Mouse (Mus musculus) bone marrow, adult 2 months (tissue): ENCODE results near the gene Prr13. TPM values are rescaled to one million over a fixed set of nuclear protein-coding genes. Genes with fewer than 3 reads are reported as not detected.
A peak's percentile ranks its signal among the peaks of the same experiment; 100 is the strongest.

Source experiments
- H3K27ac ChIP-seq: fragments of 200-500 bp; 2 replicates; pipeline ENCODE4 v1.5.1; 2012; ENCODE audit warnings: low read depth, mild to moderate bottlenecking, control low read depth, inconsistent platforms, low read length; ENCODE audit not compliant: control insufficient read depth, poor library complexity, insufficient read depth
- H3K4me1 ChIP-seq: fragments of 200-500 bp; 2 replicates; pipeline ENCODE4 v1.6.1; 2011; ENCODE audit warnings: low read length; ENCODE audit not compliant: control insufficient read depth, insufficient read depth
- H3K4me3 ChIP-seq: fragments of 200-500 bp; replicated peaks from 2 replicates; pipeline ENCODE3; 2011; ENCODE audit warnings: mild to moderate bottlenecking, low read depth, low read length, control low read depth; ENCODE audit not compliant: control insufficient read depth
- CTCF ChIP-seq: fragments of 200-500 bp; IDR thresholded peaks from 2 replicates; pipeline ENCODE4 v1.5.1; 2011; ENCODE audit warnings: low read length, control low read depth; ENCODE audit not compliant: control insufficient read depth, insufficient read depth
- POLR2A ChIP-seq: fragments of 200-500 bp; IDR thresholded peaks from 2 replicates; pipeline ENCODE4 v1.6.1; 2011; ENCODE audit warnings: low read depth, mild to moderate bottlenecking, control low read depth, low read length, borderline replicate concordance; ENCODE audit not compliant: control insufficient read depth
- WGBS: fragments of 180-500 bp; shearing (Covaris S2); methylation state at CpG from one replicate; pipeline ENCODE4 v1.1.7; 2018; 5-methylcytosine and 5-hydroxymethylcytosine counted together
- polyA plus RNA-seq: library from polyadenylated mRNA; stranded (reverse); fragments of >200 nt; gene quantifications from 2 replicates; pipeline ENCODE4 v1.2.4, GENCODE M21; 2011; ENCODE audit warnings: low replicate concordance; ENCODE audit not compliant: missing spikeins, insufficient read depth, insufficient read length

Prr13 gene
- polyA plus RNA-seq, 1 experiment: 251 TPM

DNA sequence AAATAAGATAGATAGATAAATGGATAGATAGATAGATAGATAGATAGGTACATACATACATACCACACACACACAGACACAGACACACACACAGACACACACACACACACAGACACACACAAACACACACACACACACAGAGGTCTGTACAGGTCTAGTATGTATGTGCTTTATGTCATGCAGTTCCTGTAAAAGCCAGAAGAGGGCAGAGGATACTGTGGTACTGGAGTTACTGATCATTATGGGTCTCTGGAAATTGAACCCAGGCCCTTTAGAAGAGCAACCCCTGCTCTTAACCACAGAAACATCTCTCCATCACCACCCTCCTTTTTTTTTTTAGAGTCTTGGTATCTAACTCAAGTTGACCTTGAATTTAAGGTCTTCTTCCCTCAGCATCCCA is 4.8 kb downstream of the Prr13 start:
- Histone ChIP-seq H3K4me3 (no peak overlapping the region), H3K4me1 (no peaks in the 10 kb centered on the region; the same call in 1 of the 2 replicates), H3K27ac (no peak overlapping the region)
- no peak for TF ChIP-seq CTCF
- TF ChIP-seq POLR2A: no peak

DNA sequence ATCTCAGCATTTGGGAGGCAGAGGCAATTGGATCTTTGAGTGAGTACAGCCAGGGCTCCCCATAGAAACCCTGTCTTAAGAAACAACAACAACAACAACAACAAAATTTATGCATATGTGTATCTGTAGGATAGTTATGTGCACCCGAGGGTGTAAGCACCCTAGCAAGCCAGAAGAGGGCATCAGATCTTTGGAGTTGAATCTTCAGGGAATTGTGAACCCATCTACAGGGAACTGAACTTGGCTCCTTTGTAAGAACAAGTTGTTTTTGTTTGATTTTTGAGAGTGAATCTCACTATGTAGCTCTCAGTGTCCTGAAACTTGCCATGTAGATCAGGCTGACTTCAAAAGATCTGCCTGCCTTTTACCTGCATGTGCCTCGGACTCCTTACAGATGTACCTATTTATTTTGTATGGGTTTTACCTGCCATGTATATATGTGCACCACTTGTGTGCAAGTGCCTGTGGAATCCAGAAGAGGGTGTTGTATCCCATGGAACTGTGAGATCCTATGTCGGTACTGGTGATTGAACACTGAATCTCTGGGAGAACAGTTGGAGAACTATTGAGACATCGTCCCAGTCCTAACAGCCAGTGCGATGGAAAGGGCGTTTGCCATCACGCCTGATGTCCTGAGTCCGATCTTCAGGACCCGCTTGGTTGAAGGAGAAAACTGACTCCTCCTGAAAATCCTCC is 10.0 kb downstream of the Prr13 start:
- Histone ChIP-seq H3K4me3 (no peak overlapping the region), H3K27ac (no peak overlapping the region), H3K4me1 (no peaks in the 10 kb centered on the region)
- TF ChIP-seq CTCF (no peak), POLR2A (no peak)
- 93% methylated on average over 9 of the region's 9 CpGs for WGBS

DNA sequence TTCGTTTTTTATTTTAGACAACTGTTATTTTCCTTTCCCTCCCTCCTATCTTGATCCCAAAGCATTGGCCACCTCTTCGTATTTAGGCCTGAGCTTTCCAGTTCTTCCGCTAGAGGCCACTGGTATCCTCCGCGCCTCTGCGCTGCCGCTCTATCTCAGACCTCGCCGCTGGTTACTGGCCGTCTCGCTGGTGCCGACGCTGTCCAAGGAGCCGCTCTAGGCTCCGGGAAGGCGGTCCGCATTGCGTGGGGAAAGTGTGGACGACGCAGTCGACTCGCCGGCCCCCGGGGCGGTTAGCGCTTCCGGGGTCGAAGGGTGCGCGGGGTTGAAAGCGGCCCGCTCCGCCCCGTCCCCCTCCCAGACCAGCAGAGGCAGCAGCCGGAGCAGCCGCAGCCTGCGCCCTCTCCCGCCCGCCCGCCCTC is 11.4 kb downstream of the Prr13 start, which contains the start of gene Pcbp2:
Gene Pcbp2, plus strand, starts transcription at position 357 of the 422 bp plus-strand sequence.
- Histone ChIP-seq H3K4me3 (peak within 1 kb of the TSS; percentile 98), H3K4me1 (no peaks in the 10 kb centered on the region), H3K27ac (peak within 1 kb of the TSS; percentile 87)
- WGBS: under 1% methylated on average over 34 of the region's 40 CpGs
- TF ChIP-seq POLR2A: peak; percentile 52; the same call in 1 of the 2 replicates
- TF ChIP-seq CTCF: peak; percentile 83

DNA sequence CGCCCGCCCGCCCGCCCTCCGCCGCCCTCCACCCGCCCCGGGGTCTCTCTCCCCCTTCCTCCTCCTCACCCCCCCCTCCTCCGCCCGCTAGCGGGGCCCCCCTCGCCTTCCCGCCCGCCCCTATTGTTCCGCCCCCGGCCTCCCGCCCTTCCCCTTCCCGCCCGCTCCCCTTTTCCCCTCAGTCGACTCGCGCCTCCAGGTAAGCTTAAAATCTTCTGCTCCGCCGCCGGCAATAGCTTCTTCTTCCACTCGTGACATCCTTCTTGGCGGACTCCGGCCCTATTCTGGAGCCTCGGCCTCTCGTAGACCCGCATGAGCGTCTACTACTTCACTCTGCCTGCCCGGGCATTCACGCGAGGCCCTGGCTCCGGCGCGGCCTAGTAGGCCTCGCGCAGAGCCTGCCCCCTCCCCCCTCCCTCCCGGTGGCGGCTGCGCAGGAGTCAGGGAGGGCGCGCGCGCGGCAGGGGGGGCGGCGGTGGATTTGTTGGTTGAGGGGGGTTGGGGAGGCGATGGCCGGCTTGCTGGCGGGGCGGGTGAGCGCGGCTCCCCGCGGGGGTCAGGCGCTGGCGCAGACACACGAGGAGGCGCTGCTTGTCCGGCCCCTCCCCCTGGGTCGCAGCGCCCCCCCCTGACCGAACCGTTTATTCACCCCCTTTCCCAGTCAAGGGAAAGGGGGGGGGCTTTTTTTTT is 11.9 kb downstream of the Prr13 start:
- Histone ChIP-seq H3K27ac (peak overlapping the region; percentile 87), H3K4me1 (no peaks in the 10 kb centered on the region), H3K4me3 (peak overlapping the region; percentile 98)
- no peak for TF ChIP-seq POLR2A
- no peak for TF ChIP-seq CTCF
- under 1% methylated on average over 47 of the region's 67 CpGs for WGBS

DNA sequence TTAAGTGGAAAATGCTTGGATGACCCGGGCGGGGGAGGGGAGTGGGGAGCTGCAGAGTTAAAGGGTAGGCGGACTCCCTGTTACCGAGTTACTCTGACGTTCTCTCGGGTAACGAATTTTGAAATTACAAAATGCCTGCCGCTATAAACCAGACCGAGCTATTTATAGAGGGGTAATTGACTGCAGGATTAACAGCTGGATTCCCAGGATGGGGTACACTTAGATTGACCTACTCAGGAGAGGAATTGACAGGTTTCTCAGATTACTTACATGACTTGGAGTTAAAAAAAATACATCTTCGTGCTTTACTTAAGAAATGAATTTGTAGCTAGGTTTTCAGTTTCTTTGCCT is 12.4 kb downstream of the Prr13 start:
- under 1% methylated on average over 10 of the region's 10 CpGs for WGBS
- TF ChIP-seq CTCF (no peak), POLR2A (no peak)

DNA sequence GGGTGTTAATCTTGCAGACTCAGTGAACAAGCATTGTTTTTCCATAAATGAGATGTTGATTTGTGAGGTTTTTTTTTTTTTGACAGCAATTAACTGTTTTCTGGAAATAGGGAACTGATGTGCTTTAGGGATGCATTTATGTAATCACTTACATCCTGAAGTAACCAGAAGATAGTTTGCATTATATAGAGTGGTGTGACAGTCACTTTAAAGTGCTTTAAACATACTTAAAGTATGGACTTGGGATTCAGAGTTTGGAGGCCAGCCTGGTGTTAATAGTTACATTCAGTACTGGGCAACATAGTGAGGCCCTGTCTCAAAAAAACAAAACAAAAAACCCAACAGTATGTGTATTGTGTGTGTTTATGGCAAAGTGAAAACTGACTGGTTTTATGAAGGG is 12.9 kb downstream of the Prr13 start:
- Histone ChIP-seq H3K27ac (no peak overlapping the region), H3K4me1 (no peaks in the 10 kb centered on the region), H3K4me3 (peak overlapping the region; percentile 32)
- no peak for TF ChIP-seq CTCF
- no peak for TF ChIP-seq POLR2A

More for the DNA sequence above, 12.4 kb downstream of the Prr13 start:
- no peak overlapping the region for H3K27ac ChIP-seq
- peak overlapping the region; percentile 98 for H3K4me3 ChIP-seq
- no peaks in the 10 kb centered on the region for H3K4me1 ChIP-seq

DNA sequence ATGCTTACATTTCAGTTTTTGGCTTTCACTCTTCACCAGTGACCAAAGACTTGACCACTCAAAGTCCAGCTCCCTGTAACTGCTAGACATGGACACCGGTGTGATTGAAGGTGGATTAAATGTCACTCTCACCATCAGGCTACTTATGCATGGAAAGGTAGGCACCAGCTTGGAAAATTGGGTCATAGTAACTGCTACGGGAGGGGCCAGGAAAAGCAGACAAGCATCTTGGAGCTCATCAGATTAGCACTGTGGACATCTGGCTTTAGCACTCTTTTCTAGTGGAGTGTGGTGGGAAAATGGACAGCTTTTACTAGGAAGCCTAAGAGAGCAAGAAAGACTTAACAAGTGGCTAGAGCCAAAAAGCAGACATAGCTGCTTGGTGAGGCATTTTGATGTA is 14.4 kb downstream of the Prr13 start:
- Histone ChIP-seq H3K27ac (no peak overlapping the region), H3K4me1 (no peaks in the 10 kb centered on the region), H3K4me3 (no peak overlapping the region)
- TF ChIP-seq CTCF (no peak), POLR2A (no peak)
- 80% methylated on average over 2 of the region's 2 CpGs for WGBS

DNA sequence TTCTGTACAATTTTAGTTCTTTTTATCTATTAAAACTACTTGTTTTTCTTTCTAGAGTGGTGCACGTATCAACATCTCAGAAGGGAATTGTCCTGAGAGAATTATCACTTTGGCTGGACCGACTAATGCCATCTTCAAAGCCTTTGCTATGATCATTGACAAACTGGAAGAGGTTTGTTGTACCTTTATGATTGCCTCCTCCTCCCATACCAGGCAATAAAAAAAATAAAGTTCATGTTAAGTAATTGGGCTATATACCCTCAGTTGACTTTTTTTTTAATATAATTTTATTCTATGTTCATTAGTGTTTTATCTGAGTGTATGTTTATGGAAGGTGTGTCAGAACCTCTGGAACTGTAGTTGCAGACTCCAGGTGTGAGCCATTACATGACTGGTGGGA is 15.7 kb downstream of the Prr13 start:
- H3K27ac ChIP-seq: no peak overlapping the region
- TF ChIP-seq CTCF (no peak), POLR2A (no peak)
- 88% methylated on average over 2 of the region's 2 CpGs for WGBS
- H3K4me3 ChIP-seq: no peak overlapping the region
- H3K4me1 ChIP-seq: no peaks in the 10 kb centered on the region
